Mouse (Mus musculus): ENCODE measurements around the gene Ankrd28.
A peak's percentile ranks its signal among the peaks of the same experiment; 100 is the strongest.

The Ankrd28 gene

DNA sequence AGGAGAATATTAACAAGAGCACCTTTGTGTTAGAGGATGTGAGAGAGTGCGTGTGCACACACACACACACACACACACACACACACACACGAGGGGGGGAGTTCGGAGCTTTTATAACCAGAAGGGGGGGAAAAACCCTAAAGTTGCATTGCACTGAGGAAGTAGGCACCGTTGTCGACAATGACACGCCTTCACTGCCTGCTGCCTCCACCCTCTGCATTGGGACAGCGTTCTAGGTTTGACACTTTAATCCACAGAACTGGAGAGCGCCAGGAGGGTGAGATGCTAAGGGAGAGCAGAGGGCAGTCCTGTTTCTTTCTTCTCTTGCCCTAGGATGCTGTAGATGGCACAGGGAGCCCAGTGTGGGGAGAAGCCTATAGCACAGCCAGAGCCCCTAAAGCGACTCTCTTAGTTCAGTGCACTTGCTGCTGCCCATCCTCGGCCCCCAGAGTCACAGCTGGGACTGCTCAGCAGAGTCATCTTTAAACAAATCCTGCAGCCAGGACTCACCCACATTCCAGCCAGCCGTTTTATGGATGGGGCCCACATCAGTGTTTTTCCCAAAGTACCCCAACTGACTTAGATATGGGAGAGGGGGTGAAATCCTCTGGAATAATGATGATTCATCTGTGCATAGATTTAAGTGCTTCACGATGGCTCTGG is 165.4 kb downstream of the Ankrd28 start:
- peak; percentile 55 for DNase-seq

DNA sequence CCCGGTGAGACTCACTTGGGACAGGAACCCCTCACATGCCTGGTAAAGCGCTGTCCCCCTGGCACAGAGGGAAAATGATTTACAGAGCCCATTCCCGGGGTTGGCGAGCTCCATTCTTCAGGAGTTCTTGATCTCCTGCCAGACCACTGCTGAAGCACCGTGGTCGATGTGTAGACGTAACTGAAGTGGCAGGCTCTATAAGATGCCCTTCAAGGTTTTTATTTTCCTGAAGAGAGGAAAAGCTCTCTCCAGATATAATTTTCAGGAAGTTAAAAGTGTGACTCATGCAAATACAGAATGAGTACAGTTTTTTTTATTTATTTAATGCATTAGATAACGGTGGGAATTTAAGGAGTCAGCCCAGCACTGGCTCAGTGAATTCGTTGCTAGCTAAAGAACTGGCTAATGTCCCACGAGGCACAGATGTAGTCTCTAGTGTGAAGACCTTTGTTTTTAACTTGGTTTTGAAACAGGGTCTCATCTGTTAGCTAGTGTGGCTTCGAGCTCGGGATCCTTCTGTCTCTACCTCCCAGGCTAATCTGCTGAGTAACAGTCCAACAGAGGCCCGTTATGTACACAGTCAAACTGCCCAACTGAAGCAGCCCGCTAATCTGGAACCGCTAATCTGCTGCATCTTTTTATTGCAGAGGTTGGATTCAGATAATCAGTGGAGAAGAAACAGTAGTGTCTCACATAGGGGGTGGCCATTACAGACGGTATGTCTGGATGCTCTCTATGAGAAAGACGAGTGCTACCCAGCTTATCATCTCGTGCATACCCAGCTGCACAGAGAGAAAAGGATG is 166.2 kb downstream of the Ankrd28 start:
- DNase-seq, result no peak

DNA sequence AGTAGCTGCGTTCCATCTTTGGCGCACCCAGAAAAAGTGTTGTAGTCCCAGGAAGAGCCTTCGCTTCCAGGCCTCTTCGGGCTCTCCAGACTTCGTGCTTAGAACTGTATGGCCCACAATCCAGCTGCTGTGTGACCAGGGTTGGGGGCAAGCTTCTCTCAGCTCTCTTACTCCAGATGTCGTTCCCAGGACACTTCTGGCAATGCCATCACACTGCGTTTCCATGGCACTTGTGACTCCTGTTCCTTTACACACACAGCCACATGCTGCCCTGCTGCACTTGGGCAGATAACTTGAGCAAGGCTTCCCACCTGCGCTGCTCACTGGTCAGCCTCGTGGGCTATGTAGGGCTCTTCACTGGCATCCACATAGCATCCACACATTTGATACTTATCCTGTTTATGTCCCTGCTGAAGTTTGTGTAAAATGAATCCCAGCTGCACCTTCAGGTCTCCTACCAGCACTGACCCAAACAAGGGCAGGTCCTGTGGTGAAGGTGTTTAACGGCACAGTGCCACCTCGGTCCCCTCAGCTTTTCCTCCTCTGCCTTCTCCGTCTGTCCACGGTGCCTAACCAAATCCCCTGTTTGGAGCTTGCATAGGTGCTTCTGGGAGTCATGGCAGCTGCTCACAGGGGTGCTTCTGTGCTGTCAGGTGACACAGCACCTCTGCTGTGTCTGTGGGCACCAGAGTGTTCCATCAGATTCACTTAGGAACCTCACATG is 166.9 kb downstream of the Ankrd28 start:
- no peak for DNase-seq

DNA sequence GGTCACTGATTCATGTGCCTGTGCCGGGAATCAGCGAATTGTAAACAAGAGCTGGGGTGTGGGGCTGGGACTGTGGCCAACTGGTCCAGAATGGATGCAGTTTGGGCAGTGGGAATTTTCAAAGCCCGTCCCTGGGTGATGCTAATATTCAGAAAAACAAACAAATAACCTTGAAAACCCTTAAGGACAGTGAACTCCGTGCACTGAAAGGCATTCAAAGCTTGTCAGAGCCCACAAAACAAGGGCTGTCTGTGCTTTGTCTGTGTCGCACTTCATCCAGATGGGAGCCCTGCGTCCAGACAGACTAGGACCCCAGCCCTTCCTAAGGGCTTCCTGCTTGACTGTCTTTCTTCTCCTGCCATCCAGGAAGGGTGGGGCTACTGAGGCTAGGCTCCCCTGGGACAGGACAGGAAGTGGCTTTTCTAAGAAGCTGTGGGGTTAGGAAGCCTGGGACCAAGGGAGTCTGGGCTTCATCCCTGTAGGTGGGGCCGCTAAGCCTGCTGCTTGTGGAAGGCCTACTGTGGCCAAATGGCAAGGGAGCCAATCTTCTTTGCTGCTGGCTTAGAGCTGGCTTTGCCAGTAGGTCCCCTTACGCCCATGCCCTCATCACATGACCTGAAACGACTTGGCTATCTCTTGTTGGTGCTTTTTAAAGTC is 167.8 kb downstream of the Ankrd28 start:
- DNase-seq, result no peak

DNA sequence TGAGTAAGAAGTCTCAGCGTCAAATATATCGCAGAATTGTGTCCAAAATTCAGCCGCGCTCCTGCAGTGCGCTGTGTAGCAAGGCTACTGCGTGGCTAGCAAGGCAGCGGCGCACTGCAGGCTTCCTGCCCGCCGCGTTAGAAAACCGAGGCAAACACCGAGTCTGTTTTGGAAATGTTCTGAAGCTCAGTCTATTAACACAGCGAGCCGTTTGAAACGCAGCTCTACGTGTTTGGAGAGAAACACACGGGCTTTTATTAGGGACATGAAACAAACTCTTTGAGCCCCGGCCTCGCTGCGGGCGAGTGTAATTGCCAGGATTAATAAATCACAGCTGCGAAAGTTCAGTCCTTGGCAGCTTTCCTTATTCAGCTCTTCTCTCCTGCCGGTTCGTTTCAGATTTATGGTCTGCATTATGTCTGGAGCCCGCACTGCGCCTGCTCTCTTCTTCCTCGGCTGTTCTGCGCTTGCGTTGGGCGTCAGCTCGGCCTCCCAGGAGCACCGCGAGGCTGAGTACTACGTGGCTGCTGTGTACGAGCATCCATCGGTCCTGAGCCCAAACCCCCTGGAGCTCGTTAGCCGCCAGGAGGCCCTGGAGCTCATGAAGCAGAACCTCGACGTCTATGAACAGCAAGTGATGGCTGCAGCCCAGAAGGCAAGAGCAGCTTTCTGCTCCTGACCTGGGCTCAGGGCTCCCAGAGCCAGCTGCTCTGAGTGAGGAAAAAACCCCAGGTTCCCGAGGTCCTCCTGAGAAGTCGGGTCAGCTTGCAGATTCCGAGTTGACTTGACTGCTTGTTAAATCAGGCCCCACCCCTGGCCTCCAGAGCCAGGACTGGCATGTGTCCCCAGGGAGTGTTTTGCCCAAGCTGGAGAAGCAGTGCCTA is 168.5 kb downstream of the Ankrd28 start:
- DNase-seq, result peak; percentile 74

DNA sequence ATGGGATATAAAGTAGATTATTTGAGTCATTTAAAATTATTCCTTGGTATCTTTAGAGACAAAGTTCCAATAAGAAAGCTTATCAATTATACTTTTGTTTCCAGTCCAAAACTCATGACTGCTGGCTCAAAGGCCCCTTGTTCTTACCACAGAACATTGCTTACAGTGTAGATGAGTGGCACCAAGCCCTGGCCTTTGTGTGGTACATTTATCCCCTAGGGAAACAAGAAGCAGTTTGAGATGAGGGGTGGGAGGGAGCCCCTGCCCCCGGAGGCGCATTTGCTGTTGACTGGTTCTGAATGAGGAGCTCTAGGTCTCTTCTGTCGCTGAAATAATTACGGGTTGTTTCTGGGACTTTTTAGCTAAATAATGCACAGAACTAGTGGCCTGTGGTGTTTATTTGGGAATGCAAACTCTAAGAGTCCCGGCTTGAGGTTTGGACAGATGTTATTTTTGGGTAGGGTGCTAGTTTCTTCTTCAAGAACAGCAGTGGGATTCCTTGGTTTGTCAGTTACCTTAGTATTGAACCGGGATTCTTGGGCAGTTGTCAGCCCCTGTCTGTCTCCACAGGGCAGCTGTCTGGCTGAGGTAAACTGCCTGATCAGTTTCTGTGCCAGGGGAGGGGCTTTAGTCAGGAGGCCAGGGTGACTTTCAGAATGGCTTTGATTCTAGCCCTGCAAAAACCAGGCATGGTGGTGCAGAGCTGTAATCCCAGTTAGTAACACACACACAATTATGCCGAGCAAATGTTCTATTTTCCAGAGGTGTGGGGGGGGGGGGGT is 169.9 kb downstream of the Ankrd28 start:
- no peak for DNase-seq

DNA sequence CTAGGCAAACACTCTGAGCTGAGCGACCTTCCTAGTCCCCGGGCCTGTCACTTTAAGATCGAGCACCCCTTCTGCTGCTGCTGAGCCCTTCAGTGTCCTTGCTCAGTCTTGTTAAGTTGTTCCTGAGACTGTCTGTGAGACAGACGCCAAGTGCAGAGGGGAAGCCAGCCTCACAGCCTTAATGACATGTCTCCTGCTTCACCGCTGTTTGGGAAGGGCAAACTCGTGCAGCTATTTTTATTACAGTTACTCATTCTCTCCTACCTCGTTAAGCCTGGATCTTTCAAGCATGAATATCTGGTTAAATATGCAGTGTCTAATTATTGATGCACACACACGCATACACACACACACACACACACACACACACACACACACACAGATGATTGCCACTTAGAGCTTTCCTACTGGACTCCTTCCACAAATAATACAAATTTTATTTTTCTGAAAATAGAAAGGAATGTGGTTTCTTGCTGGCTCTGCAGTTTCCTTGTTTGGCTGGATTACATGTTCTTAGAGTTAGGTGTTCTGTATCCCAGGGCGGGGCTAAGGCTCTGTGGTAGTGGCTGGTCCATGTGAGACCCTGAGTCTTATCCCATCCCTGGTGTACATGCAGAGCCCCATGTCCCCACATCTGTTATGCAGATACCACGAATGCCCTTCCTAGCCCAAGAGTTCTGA is 170.8 kb downstream of the Ankrd28 start:
- no peak for DNase-seq

DNA sequence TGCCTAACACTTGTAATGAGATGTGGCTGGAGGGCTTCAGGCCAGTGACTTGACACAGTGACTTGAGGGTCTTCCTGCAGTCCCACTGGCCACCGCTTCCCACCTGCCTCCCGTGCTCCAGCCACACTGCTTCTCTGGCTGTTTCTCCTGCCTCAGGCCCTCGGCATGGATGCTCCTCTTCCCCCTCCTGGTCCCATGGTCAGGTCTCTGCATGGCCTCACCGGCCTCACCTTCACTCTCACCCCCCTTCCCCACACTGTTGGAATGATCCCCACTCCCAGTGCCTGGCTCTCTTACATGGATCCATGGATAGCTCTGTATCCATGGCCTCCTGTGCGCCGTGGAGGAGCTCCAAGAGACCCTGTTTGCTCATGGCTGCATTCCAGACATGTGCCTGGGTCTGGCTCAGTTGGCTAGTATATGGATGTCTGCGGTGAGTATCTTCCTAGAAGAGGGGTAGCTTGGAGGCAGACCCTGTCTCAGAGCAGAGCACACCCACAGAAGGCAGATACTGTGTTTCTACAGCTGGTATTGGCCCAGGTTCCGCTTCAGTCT is 172.2 kb downstream of the Ankrd28 start:
- DNase-seq, result no peak

DNA sequence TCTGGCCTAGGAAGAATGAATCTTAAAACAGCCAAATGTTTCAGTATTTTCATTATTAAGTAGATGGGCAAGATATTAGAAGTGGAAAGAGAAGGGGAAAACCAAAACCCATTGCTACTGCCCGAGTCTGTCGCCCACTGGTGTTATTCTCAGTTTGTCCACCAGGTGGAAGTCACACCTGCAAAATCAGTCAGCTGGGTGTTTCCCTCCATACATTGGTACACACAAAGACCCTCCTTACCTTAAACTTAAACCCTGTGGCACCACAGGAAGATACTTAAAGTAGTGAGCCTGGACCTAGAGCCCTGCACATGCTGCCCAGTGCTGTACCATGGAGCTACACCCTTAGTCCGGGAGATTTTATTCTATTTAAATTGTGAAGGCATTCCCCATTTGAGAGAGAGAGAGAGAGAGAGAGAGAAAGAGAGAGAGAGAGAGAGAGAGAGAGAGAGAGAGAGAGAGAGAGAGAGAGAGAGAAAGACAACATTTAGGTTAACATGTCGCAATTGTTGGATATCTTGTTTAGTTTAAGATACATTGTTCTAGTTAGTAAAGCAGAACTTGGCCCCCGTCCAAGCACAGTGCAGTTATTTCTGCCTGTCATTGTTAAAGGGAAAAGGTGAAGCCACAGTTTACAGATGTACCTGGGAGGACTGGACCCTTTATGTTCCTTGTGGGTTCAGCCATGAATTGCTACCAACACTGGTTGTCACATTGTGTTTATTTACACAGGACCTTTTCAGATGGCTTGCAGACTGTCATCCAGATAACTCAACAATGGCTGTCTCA is 173.4 kb downstream of the Ankrd28 start:
- DNase-seq, result peak; percentile 81

DNA sequence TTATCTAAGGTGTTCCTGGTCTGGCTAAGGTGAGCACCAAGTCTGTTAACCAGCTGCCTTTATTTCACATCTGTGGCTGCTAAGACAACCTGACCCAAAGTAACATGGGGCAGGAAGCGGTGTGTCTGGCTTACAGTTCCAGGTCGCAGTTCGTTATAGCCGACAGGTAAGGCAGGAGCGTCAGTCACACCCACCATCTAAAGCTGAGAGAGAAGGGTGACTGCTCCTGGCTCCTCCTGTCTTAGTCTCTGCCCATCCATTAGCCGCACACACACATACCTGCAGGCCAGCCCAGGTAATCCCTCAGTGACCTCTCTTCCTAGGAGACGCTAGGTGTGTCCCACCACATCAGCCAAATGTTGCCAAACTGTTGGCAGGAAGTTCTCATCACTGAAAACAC is 174.1 kb downstream of the Ankrd28 start:
- no peak for DNase-seq

DNA sequence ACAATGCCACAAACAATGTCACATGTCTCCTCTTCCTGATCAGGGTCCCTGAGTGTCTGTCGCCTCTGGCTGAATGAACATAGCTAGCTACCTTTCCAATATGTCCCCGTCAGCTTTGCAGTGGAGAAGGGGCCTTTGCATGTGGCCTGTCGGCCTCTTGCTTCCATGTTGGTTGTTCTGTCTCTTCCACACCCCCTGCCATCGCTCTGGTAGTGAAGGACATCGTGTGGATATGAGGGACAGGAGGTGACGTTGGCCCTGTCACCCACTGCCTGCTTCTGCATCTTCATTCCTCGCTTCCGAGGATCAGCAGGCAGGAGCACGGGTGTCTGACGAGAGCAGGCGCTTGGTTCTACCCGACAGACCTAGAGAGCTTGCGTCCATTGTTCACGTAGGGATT is 175.0 kb downstream of the Ankrd28 start:
- DNase-seq, result no peak

DNA sequence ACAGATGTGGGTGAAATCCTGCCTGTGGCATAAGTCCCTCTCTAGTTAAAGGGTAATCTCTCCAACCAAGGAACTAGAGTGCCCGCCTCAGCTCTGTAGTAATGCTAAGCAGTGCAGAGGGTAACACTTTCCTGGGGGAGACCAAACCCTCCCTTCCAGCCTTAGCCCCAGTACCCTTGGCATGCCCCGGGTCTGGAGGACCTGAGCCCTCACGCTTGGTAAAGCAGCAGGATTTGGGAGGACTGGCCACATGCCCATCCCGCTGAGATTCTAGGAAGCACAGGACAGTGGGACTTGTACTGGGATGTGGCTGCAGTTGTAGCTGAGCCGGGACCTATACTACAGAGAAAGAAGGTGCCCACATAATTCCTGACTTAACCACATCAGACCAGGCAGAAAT is 175.6 kb downstream of the Ankrd28 start:
- DNase-seq, result no peak

DNA sequence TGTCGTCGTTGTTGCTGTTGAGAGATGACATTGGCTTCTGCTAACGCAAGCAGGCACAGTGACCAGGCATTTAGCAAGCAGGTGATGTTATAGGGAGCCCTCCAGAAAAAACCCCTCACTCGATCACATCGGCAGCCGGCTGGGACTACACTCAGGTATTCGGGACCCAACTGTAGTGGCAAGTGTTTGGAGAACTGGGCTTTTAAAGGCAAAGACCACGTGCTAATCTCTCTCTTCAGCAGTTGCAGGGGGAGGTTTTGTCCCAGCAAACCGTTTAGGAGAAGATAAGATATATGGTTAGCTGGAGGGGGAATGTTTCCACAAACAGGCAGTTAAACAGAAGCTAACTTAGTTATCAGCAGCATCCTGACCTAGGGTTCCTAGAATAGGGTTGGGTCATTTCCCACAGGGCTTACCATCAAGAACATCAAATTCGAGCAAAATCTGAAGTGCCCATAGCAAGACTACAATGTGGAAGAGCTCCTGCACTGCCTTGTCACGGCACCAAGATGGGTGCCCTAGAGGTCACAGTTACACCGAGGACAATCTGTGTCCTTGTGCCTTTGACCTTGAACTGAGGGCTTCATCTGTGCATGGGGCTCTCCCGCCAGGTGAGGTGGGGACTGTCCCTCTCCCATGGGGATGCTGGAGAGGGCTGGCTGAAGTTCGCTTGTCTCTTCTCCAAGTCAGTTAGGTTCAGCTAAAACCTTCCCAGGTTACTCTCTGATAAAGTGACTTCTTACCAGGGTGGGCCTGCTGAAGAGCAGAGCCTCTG is 177.2 kb downstream of the Ankrd28 start:
- no peak for DNase-seq

DNA sequence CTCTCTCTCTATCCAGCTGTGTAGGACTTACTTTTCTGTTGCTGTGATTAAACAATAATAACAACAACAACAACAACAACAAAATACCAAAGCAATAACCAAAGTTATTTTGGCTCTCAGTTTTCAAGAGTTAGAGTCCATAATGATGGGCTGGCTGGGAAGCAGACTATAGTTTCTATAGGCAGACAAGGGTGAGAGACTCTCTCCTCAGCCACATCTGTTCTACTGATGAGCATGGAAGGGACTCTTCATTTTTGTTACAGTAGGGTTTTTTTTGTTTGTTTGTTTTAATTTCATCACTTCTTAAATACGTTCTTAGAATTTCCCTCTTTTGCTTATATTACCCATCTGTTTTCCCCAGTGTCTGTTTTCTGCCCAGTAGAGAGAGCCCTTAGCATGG is 177.8 kb downstream of the Ankrd28 start:
- DNase-seq, result no peak

DNA sequence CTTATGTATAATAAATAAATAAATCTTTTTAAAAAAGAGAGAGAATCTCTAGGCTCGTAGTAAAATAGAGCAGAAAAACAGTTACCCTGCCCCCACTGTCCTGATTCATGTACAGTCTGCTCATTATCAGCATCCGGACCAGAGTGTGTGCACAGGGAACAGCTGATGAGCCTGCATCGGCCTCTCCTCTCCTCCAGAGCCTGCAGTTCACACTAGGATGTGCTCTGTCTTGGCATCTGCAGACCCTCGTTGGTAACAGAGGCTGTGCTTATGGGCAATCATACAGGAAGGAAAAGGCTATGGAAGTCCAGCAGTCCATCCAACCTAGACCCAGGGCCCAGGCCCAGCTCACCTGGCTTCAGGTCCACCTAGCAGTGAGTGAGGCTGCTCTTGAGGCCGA is 178.3 kb downstream of the Ankrd28 start:
- DNase-seq, result no peak

DNA sequence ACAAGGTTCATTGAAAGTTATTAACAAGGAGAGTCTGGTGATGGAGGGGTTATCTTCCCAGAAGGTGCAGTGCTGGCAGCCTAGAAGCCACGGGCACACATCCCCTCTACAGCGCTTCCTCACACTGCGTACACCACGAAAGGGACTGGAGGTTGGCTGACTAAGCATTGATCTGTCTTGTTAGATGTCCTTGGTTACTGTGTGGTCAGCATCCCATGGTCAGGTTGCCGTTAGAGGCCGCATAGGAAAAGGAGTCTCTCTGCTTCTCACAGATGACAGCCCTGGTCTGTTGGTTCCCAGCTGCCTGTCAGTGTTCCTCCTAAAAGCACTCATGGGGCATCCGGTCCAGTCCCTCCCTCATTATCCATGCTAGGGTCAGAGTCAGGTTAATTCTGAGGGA is 179.2 kb downstream of the Ankrd28 start:
- no peak for DNase-seq

DNA sequence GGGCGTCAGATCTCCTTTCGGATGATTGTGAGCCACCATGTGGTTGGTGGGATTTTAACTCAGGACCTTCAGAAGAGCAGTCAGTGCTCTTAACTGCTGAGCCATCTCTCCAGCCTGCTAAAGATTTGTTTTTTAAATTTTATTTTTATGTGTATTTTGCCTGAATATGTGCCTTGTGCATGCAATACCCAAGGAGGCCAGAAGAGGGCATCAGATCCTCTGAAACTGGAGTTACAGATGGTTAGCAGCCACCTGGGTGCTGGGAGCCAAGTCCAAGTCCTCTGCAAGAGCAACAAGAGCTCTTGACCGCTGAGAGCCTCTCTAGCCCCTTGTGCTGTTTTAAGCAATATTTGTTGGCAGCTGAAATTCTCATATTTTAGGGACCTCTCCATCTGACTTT is 180.1 kb downstream of the Ankrd28 start:
- DNase-seq, result no peak
